Mouse (Mus musculus) kidney, postnatal 10 days (tissue): Measurements from ENCODE around the gene Zfp36l1.

Source experiments
- DNase-seq: peaks from one replicate; pipeline ENCODE4 v3.0.0; 2021; ENCODE audit warnings: mixed read lengths

Zfp36l1 gene

DNA sequence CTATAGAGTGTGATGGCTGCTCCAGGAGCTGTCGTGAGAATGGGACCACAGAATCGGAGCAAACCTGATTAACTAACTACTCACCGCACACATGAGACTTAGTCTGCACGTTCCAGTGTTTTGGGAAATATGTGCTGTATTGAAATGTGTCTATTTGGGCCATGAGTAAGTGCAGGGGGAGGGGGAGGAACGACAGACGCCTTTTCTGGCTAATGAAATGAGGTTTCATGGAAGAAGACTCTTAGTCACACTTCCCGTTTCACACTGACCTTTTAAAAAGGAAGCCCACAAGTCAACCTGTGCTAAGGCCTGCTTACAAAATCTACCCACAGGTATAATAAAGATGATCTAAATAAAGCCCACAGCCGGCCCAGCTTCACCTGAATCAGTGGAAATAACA is 47.8 kb downstream of the Zfp36l1 start:
- no peak for DNase-seq

DNA sequence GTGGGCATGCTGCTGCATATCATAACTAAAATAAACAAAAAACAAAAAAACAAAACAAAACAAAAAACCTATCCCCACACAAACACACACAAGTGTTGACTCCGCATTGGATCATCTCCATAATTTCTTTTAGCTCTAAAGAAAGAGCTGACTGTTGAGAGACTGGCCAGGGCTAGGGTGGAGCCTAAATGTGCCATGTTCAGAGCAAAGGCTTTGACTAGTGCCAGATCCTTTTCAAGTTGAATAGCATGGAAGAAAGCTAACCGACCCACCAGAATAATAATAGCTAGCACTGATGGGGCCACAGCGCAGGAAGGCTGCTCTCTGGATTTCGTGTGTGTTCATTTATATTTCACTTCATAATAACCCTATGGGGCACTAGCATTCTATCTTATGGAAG is 48.5 kb downstream of the Zfp36l1 start:
- DNase-seq, result no peak

DNA sequence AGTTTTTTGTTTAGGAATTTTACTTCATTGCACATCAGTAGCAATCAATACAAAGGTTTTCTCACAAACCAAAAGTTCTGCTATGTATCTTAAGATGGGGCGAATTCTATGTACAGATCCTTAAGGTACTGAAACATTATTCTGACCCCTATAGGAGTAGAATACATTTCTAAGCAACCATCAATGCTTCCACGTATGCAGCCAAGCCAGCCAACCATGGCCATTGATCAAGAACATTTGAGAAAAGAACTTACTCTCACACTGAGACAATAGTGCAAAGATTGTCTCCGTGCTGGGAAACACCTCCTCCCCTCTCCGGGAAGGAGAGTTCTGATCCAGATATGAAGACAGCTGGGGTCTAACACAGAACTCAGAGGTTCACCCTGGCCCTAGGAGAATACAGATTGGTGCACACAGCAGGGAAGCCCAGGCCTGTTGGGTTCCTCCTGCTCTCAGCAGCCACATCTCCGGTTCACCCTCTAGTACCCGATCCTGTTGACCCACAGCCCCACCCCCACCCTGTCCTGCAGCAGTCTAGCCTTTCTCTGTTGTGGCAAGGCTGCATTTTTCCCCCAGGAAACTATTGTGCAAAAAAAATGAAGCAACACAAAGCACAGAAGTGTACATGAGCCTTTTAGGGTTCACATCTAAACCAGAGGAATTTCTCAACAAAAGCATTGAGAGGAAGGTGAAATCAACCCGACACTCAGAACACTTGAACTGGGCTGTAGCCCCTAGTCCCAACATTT is 49.2 kb downstream of the Zfp36l1 start:
- DNase-seq, result no peak

DNA sequence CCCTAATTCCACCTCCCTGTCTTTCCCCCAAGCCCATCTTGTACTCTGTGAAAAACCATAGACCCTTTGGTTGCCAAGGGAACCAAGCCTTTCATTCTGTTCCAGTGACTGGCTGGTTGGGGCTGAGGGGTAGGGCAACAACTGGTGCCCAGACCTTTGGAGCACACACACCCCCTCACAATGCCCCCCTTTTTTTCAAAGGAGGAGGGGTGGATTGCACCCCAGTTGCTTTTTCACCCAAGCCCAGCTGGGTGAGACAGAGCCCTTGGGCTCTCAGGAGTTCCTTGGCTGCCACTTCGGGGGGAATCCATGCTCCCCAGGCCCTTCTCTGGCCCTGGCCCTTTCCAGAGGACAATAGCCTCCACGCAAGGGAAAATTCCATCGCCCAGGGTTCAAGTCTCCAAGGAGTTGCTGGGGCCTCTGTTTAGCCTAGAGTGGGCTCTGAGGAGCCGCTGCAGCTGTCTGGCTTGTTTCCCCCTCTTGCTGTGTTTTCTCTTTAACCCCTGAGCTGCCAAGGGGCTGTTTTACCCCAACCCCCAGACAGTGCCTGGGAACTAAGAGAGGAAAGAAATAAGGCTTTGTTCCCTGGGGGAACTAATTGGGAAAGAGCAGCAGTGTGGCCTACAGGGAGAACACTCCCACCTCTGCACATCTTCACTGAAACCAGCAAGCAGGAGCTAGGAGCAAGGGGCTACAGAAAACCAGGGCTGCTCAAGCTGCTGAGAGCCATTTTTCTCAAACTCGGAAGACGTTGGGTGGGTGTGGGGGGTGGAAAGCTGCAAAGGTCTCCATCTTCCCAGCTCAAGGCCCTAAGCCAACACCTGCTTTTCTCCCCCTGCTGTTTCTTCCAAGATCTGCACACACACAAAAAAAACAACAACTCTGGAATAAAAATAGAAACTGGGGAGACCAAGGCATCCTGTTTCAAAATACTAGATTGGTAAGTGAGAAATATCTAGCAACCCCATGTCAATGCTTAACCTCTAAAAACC is 50.1 kb downstream of the Zfp36l1 start:
- peak; percentile 56 for DNase-seq

DNA sequence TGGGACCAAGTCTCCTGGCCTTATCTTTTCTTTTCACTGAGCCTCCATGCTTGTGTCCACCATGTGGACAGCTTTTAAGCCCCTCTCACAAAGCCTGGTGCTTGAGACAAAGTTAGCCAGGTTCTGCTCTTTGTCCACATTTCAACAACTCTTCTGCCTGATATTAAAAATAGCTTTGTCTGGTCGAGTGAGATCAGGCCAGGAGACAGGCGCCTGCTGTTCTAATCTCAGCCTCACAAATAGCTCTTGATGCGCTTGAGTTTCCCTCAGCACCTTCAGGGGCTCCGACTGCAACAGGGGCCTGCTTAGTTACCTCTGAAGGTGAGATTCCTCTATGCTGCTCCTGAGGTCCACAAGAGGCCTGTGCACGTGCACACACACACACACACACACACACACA is 51.0 kb downstream of the Zfp36l1 start:
- no peak for DNase-seq

DNA sequence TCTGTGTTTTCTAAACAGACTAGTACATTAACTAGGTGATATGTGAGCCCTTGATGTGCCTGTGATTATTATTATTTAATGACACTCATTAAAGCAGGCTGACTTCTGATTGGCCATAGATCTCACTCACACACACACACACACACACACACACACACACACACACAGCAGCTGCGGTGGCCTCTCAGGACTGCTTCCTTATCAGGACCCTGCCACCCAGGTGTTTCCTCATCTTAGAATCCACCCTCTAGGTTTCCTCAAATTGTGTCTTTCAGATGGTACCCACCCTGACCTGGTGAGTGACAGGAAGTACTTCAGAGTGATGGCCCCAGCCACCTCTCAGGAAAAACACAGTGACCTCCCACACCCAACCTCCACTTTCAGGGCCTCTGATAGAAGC is 52.0 kb downstream of the Zfp36l1 start:
- DNase-seq, result peak; percentile 46

DNA sequence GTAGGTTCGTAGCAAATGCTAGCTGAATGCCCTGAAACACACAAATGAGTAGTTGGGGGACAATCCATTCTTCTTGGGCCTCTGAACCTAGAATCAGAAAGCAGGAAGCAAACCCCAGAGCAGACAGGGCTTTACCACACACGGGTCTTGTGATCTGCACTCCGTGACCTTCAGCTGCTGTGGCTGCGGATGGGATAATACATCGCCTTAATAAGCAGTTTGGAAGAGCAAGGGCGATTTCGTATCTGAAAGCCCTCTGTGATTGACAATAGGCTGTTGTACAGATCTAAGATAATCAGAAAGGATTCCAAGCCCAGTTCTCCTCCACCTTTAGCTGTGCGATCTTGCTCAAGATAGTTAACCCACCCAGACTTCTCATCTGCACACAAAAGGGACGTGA is 52.5 kb downstream of the Zfp36l1 start:
- DNase-seq, result no peak

DNA sequence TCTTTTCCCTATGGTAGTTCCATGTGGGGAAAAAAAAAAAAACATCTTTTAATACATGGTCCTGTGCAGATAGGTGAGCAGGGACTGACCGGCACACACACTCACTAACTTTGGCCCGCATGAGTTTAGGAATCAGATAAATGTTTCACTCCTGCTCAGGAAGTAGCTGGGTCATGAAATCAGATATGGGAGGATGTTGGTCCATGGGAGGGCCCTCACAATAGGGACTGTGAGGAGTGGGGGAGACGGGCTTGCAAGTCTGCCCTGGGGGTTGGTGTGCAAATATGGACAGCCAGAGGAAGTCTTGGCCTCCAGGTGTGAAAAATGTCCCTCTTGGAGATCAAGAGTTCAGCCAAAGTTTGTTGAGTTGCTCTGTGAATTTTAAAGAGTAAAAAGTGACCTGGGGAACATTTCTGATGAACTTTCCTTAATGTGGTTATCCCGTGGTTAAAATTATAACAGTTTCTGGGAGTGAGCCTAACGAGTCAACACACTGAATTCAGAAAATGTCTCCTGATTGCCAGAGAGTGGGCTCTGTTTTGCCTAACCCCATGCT is 53.0 kb downstream of the Zfp36l1 start:
- no peak for DNase-seq
